Mouse (Mus musculus) embryonic facial prominence, embryonic 14.5 days (tissue): ENCODE measurements around the gene Pigh. TPM values are rescaled to one million over a fixed set of nuclear protein-coding genes. Genes with fewer than 3 reads are reported as not detected.

Experiments used
- ATAC-seq: fragments of 200-750 bp; cut with Nextera tagmentation; 2 replicates; pipeline ENCODE4 v1.8.0; 2017; ENCODE audit warnings: low read depth, moderate number of reproducible peaks, moderate TSS enrichment
- DNase-seq: peaks from one replicate; pipeline ENCODE4 v3.0.0-alpha.2; 2015; ENCODE audit warnings: low spot score
- H3K27ac ChIP-seq: fragments of 300-500 bp; sonication (generic); replicated peaks from 2 replicates; pipeline ENCODE4 v1.5.1; 2014; ENCODE audit warnings: low read depth, mild to moderate bottlenecking, low read length, moderate library complexity
- H3K27me3 ChIP-seq: fragments of 300-500 bp; sonication (generic); replicated peaks from 2 replicates; pipeline ENCODE4 v1.6.1; 2014; ENCODE audit warnings: low read length; ENCODE audit not compliant: control insufficient read depth, insufficient read depth
- H3K36me3 ChIP-seq: fragments of 300-500 bp; sonication (generic); 2 replicates; pipeline ENCODE4 v1.6.1; 2014; ENCODE audit warnings: low read length, mixed read lengths; ENCODE audit not compliant: control insufficient read depth, insufficient read depth
- H3K4me1 ChIP-seq: fragments of 300-500 bp; sonication (generic); 2 replicates; pipeline ENCODE4 v1.6.1; 2014; ENCODE audit warnings: antibody characterized with exemption, low read length; ENCODE audit not compliant: control insufficient read depth, insufficient read depth
- H3K4me2 ChIP-seq: fragments of 300-500 bp; sonication (generic); 2 replicates; pipeline ENCODE4 v1.6.1; 2014; ENCODE audit warnings: low read depth, mild to moderate bottlenecking, low read length, moderate library complexity, mixed read lengths
- H3K4me3 ChIP-seq: fragments of 300-500 bp; sonication (generic); 2 replicates; pipeline ENCODE4 v1.5.1; 2014; ENCODE audit warnings: low read depth, mild to moderate bottlenecking, low read length
- H3K9ac ChIP-seq: fragments of 300-500 bp; sonication (generic); 2 replicates; pipeline ENCODE4 v1.6.1; 2014; ENCODE audit warnings: low read depth, mild to moderate bottlenecking, low read length, moderate library complexity, mixed read lengths
- H3K9me3 ChIP-seq: fragments of 300-500 bp; sonication (generic); 2 replicates; pipeline ENCODE4 v1.6.1; 2016; ENCODE audit warnings: low read length; ENCODE audit not compliant: control insufficient read depth
- WGBS: fragments of 180-500 bp; shearing (Covaris S2); extraction: QIAGEN DNeasy Blood & Tissue Kit; methylation state at CpG from one replicate; pipeline ENCODE4 v1.1.7; 2014; 5-methylcytosine and 5-hydroxymethylcytosine counted together
- polyA plus RNA-seq: library from polyadenylated mRNA; unstranded; fragments of >200 nt; fragmentation: Nextera tagmentation; extraction: Ambion mirVana; gene quantifications from 2 replicates; pipeline ENCODE4 v1.2.1, GENCODE M21; 2014

The Pigh gene
- polyA plus RNA-seq, 1 experiment from 2014 or later = 20.1 TPM

GRCm38 (mm10) chr12:79070736-79071333, 18.6 kb downstream of the Pigh start:
- Histone ChIP-seq H3K27ac (no peak overlapping the region), H3K27me3 (no peaks in the 10 kb centered on the region), H3K9me3 (no peaks in the 10 kb centered on the region), H3K4me1 (no peaks in the 10 kb centered on the region), H3K9ac (no peak overlapping the region), H3K36me3 (peaks cover 35% of the 10 kb centered on the region; the same call in 1 of the 2 replicates), H3K4me2 (no peak overlapping the region), H3K4me3 (no peak overlapping the region)
- ATAC-seq (no peak), DNase-seq (no peak)
- WGBS = 87% methylated on average over 9 of the region's 9 CpGs

DNA sequence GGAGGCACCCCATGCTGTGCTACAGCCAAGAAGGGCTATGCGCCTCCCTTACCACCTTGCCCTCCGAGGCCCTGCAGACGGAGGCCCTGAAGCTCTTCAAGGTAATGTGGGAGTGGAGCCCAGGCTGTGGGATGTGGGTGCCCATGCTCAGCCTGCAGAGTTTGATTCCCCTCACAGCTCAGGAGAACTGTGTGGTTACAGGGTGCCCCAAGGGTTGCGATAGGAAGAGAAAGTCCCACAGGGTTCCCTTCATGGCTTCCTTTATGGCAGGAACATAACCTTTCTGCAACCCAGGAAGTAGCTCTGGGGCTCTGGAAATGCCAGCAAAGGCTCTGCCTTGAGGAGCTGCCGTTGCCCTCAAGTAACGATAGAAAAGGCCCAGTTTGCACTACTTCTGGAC, 19.5 kb downstream of the Pigh start:
- Histone ChIP-seq H3K9me3 (no peaks in the 10 kb centered on the region), H3K9ac (no peak overlapping the region), H3K27me3 (no peaks in the 10 kb centered on the region), H3K36me3 (peaks cover 26% of the 10 kb centered on the region; the same call in 1 of the 2 replicates), H3K27ac (no peak overlapping the region), H3K4me1 (no peaks in the 10 kb centered on the region), H3K4me2 (no peak overlapping the region), H3K4me3 (no peak overlapping the region)
- no peak for DNase-seq
- 88% methylated on average over 5 of the region's 6 CpGs for WGBS
- ATAC-seq = no peak

DNA sequence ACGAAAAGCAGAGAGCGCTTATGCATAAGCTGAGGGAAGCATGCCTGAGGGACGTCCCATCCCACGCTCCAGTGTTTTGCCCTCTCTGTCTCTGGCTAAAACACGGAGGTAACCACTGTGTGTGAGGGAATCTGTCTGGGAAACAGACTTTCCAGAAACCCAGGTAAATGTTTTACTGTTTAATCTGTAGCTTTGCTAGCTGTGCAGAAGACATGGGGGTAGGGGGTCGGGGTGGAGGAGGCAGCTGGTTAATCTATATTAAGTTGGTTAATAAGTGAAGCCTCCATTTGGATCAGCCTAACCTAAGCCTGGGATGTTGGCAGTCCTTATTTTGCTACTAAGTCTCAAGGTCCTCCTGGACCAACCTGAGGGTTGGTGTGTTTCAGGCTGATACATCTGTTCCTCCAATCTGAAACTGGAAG, 20.3 kb downstream of the Pigh start:
- H3K27me3 ChIP-seq = no peaks in the 10 kb centered on the region
- no peaks in the 10 kb centered on the region for H3K4me1 ChIP-seq
- WGBS = 84% methylated on average over 6 of the region's 6 CpGs
- H3K27ac ChIP-seq = no peak overlapping the region
- no peak overlapping the region for H3K9ac ChIP-seq
- no peak for DNase-seq
- ATAC-seq = no peak
- no peak overlapping the region for H3K4me2 ChIP-seq
- H3K36me3 ChIP-seq = peaks cover 22% of the 10 kb centered on the region; the same call in 1 of the 2 replicates
- no peaks in the 10 kb centered on the region for H3K9me3 ChIP-seq
- H3K4me3 ChIP-seq = no peak overlapping the region

GRCm38 (mm10) chr12:79068306-79068705, 21.1 kb downstream of the Pigh start:
- no peaks in the 10 kb centered on the region for H3K9me3 ChIP-seq
- H3K36me3 ChIP-seq = peaks cover 17% of the 10 kb centered on the region; the same call in 1 of the 2 replicates
- no peaks in the 10 kb centered on the region for H3K27me3 ChIP-seq
- no peak overlapping the region for H3K9ac ChIP-seq
- H3K27ac ChIP-seq = no peak overlapping the region
- no peak overlapping the region for H3K4me3 ChIP-seq
- H3K4me2 ChIP-seq = no peak overlapping the region
- no peaks in the 10 kb centered on the region for H3K4me1 ChIP-seq
- DNase-seq = no peak
- 87% methylated on average over 11 of the region's 11 CpGs for WGBS
- ATAC-seq = no peak

- H3K27me3 ChIP-seq = no peaks in the 10 kb centered on the region
- no peak overlapping the region for H3K27ac ChIP-seq
- no peak overlapping the region for H3K4me2 ChIP-seq
- no peaks in the 10 kb centered on the region for H3K4me1 ChIP-seq
- ATAC-seq (no peak), DNase-seq (no peak)
- H3K9me3 ChIP-seq = no peaks in the 10 kb centered on the region
- H3K36me3 ChIP-seq = peaks cover 17% of the 10 kb centered on the region; the same call in 1 of the 2 replicates
- H3K9ac ChIP-seq = no peak overlapping the region
- no peak overlapping the region for H3K4me3 ChIP-seq
- WGBS = 86% methylated on average over 5 of the region's 5 CpGs
Observed at GRCm38 (mm10) chr12:79067526-79067925, 21.9 kb downstream of the Pigh start.

GRCm38 (mm10) chr12:79066431-79066830, 23.0 kb downstream of the Pigh start:
- WGBS = 79% methylated on average over 9 of the region's 9 CpGs
- H3K4me3 ChIP-seq = no peak overlapping the region
- no peak overlapping the region for H3K9ac ChIP-seq
- DNase-seq (no peak), ATAC-seq (no peak)
- no peaks in the 10 kb centered on the region for H3K27me3 ChIP-seq
- no peaks in the 10 kb centered on the region for H3K9me3 ChIP-seq
- no peak overlapping the region for H3K27ac ChIP-seq
- no peak overlapping the region for H3K4me2 ChIP-seq
- peaks cover 17% of the 10 kb centered on the region; the same call in 1 of the 2 replicates for H3K36me3 ChIP-seq
- no peaks in the 10 kb centered on the region for H3K4me1 ChIP-seq

DNA sequence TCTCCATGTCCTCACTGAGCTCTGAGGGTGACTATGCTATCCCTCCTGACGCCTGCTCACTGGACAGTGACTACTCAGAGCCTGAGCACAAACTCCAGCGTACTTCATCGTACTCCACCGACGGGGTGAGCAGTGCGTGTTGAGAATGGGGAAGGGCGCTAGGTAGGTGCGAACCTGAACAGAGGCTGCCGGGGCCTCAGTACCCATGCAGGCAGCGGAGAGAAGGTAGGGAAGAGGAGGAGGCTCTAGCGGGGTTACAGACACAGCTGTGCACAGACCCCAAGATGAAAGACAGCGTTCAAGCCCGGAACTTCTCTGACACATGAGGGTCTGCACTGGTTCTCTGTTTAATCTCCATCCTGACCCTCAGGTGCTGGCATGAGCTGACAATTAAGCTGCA, 25.0 kb downstream of the Pigh start:
- no peak overlapping the region for H3K9ac ChIP-seq
- no peak for DNase-seq
- no peak overlapping the region for H3K27ac ChIP-seq
- H3K9me3 ChIP-seq = no peaks in the 10 kb centered on the region
- H3K27me3 ChIP-seq = no peaks in the 10 kb centered on the region
- 82% methylated on average over 13 of the region's 13 CpGs for WGBS
- no peaks in the 10 kb centered on the region for H3K4me1 ChIP-seq
- no peak overlapping the region for H3K4me2 ChIP-seq
- H3K36me3 ChIP-seq = peaks cover 5% of the 10 kb centered on the region; the same call in 1 of the 2 replicates
- H3K4me3 ChIP-seq = no peak overlapping the region
- no peak for ATAC-seq

- DNase-seq (peak; percentile 34), ATAC-seq (0 out of 2 replicates have a peak, but pooled peaks have one; percentile 33)
- Histone ChIP-seq H3K27me3 (no peaks in the 10 kb centered on the region), H3K4me1 (no peaks in the 10 kb centered on the region), H3K9me3 (no peaks in the 10 kb centered on the region), H3K27ac (no peak overlapping the region), H3K9ac (no peak overlapping the region), H3K36me3 (peaks cover 5% of the 10 kb centered on the region; the same call in 1 of the 2 replicates), H3K4me2 (no peak overlapping the region), H3K4me3 (no peak overlapping the region)
- WGBS = 74% methylated on average over 7 of the region's 7 CpGs
Observed at GRCm38 (mm10) chr12:79060766-79061652, 28.4 kb downstream of the Pigh start.
